Mouse (Mus musculus) adrenal gland, postnatal 4 days (tissue): Measurements from ENCODE around the gene Slc26a3. TPM values are rescaled to one million over a fixed set of nuclear protein-coding genes. Genes with fewer than 3 reads are reported as not detected.

Experiments
- DNase-seq, 2 experiments: peaks; one replicate each; pipeline ENCODE4 v3.0.0; 2021 to 2022; ENCODE audit warnings: low spot score in 2 of 2, mixed read lengths in 2 of 2
- total RNA-seq, 2 experiments: library from RNA; stranded (reverse); gene quantifications; 2 replicates each; pipeline ENCODE4 v1.2.3; 2021

The Slc26a3 gene
- total RNA-seq, 2 experiments from 2014 or later: 0.17 TPM; not detected in 1

GRCm38 (mm10) chr12:31512634-31513411 lies 122.2 kb downstream of the Slc26a3 start:
- no peak for DNase-seq

GRCm38 (mm10) chr12:31513724-31514503 lies 123.2 kb downstream of the Slc26a3 start:
- DNase-seq: no peak

- no peak for DNase-seq
These were observed 129.4 kb downstream of the Slc26a3 start for GRCm38 (mm10) chr12:31520119-31520518.

GRCm38 (mm10) chr12:31521371-31521770 lies 130.7 kb downstream of the Slc26a3 start:
- DNase-seq: no peak

Other genes starting within 250 kb of the Slc26a3 start
- not detected for gene Gm6993, start 150.1 kb upstream of the Slc26a3 start, total RNA-seq
- gene Lamb1, start 125.6 kb upstream of the Slc26a3 start, total RNA-seq: 100 to 1,000 TPM; 236 to 271 TPM
- gene Dld, start 39.4 kb upstream of the Slc26a3 start, total RNA-seq: 100 to 1,000 TPM; 226 to 243 TPM
- gene Cbll1, start 108.7 kb downstream of the Slc26a3 start, total RNA-seq: 10 to 100 TPM; 20.9 to 21.8 TPM
- gene Slc26a4, start 169.1 kb downstream of the Slc26a3 start, total RNA-seq: 1 to 10 TPM; 6.6 TPM
- gene Bcap29, start 243.8 kb downstream of the Slc26a3 start, total RNA-seq: 10 to 100 TPM; 32.5 to 33.0 TPM